Mouse (Mus musculus): ENCODE measurements around the gene Usp46. TPM values are rescaled to one million over a fixed set of nuclear protein-coding genes. Genes with fewer than 3 reads are reported as not detected.
"Not testable (repeated sequence)": the region's sequence is repeated elsewhere in the genome, so short reads cannot be mapped to it uniquely, and the experiment has no call there.

Gene Usp46
- polyA plus RNA-seq (2017; shearing (Covaris generic)): 10 to 100 TPM in 1 of 2 experiments, 1 to 10 TPM in 1; 8.4 to 10.6 TPM

GRCm38 (mm10) chr5:74067831-74068713 is at the start of gene Usp46:
Usp46 (minus strand) TSS chr5:74068431.
- peak; percentile 80 for ATAC-seq

GRCm38 (mm10) chr5:74113961-74114689 is 45.9 kb upstream of the Usp46 start:
- no peak for ATAC-seq

GRCm38 (mm10) chr5:74105445-74105844 is 37.2 kb upstream of the Usp46 start:
- no peak for ATAC-seq

- no peak for ATAC-seq
Measured at GRCm38 (mm10) chr5:74101761-74102160, 33.5 kb upstream of the Usp46 start.

- no peak for ATAC-seq
Measured at GRCm38 (mm10) chr5:74099046-74099445, 30.8 kb upstream of the Usp46 start.

- ATAC-seq: no peak
Measured at GRCm38 (mm10) chr5:74097854-74098220, 29.6 kb upstream of the Usp46 start.

GRCm38 (mm10) chr5:74097116-74097853 is 29.1 kb upstream of the Usp46 start:
- ATAC-seq: no peak

GRCm38 (mm10) chr5:74096060-74096459 is 27.8 kb upstream of the Usp46 start:
- no peak for ATAC-seq

- ATAC-seq: no peak
Measured at GRCm38 (mm10) chr5:74095611-74096010, 27.4 kb upstream of the Usp46 start.

- ATAC-seq: no peak
Measured at GRCm38 (mm10) chr5:74094841-74095437, 26.7 kb upstream of the Usp46 start.

GRCm38 (mm10) chr5:74093556-74094428 is 25.6 kb upstream of the Usp46 start:
- ATAC-seq: no peak

- ATAC-seq: peak; percentile 99
Measured at GRCm38 (mm10) chr5:74092833-74093555, 24.8 kb upstream of the Usp46 start.

- ATAC-seq: no peak
Measured at GRCm38 (mm10) chr5:74092481-74092832, 24.2 kb upstream of the Usp46 start.

GRCm38 (mm10) chr5:74089643-74090042 is 21.4 kb upstream of the Usp46 start:
- no peak for ATAC-seq

GRCm38 (mm10) chr5:74081756-74082155 is 13.5 kb upstream of the Usp46 start:
- no peak for ATAC-seq

GRCm38 (mm10) chr5:74078861-74079615 is 10.8 kb upstream of the Usp46 start:
- peak; percentile 40 for ATAC-seq

GRCm38 (mm10) chr5:74078400-74078799 is 10.2 kb upstream of the Usp46 start:
- ATAC-seq: no peak

- peak; percentile 38 for ATAC-seq
Measured at GRCm38 (mm10) chr5:74077959-74078358, 9.7 kb upstream of the Usp46 start.

GRCm38 (mm10) chr5:74076759-74077158 is 8.5 kb upstream of the Usp46 start:
- ATAC-seq: no peak

- not testable (repeated sequence) for ATAC-seq
Measured at GRCm38 (mm10) chr5:74070564-74070963, 2.3 kb upstream of the Usp46 start.

Data from activated CD4-positive, CD25-positive, alpha-beta regulatory T cell, adult 4 months (primary cell).